Mouse (Mus musculus) bone marrow macrophage, adult 2 months (primary cell): ENCODE results near the gene Numb. TPM values are rescaled to one million over a fixed set of nuclear protein-coding genes. Genes with fewer than 3 reads are reported as not detected.

Experiments
- H3K27ac ChIP-seq: 2 replicates; pipeline ENCODE4 v1.5.1; 2012; ENCODE audit warnings: low read depth, low read length; ENCODE audit not compliant: insufficient read depth
- H3K4me1 ChIP-seq: 2 replicates; pipeline ENCODE4 v1.6.1; 2012; ENCODE audit warnings: low read length; ENCODE audit not compliant: control insufficient read depth, insufficient read depth
- H3K4me3 ChIP-seq: 2 replicates; pipeline ENCODE4 v1.5.1; 2012; ENCODE audit warnings: mild to moderate bottlenecking, low read length, moderate library complexity; ENCODE audit not compliant: insufficient read depth
- CTCF ChIP-seq: IDR thresholded peaks from 2 replicates; pipeline ENCODE4 v1.5.1; 2012; ENCODE audit warnings: low read depth, mild to moderate bottlenecking, low read length, moderate library complexity
- POLR2A ChIP-seq: IDR thresholded peaks from 2 replicates; pipeline ENCODE4 v1.6.1; 2012; ENCODE audit warnings: mild to moderate bottlenecking, low read depth, low read length, borderline replicate concordance
- polyA plus RNA-seq: library from polyadenylated mRNA; stranded (reverse); fragments of >200 nt; gene quantifications from 2 replicates; pipeline ENCODE4 v1.2.4, GENCODE M21; 2012; ENCODE audit not compliant: missing spikeins, insufficient read depth, insufficient read length

Numb gene
- polyA plus RNA-seq, 1 experiment: 42.4 TPM

DNA sequence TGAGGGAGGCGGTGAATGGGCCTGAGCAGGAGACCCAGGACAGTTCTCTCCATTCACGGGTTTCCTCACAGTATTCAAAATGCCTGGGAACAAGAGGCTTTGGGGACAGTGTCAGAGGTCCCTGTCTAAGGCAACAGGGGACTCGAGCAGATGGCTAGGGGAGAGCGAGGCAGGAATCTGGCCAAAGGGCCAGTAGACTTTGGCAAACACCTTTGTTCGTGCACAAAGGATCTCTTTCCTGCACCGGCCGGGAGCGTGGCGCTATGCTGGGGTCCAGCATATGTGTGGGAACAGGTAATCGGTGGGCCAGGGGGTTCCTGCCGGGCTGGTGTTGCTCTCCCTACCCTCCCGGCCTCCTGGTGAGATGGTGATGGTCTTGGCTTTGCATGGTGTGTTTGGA, 146.1 kb downstream of the Numb start:
- Histone ChIP-seq H3K27ac (no peak overlapping the region), H3K4me1 (peaks cover 6% of the 10 kb centered on the region), H3K4me3 (no peak overlapping the region)
- TF ChIP-seq POLR2A: no peak
- no peak for TF ChIP-seq CTCF

GRCm38 (mm10) chr12:83770418-83771256, 151.1 kb downstream of the Numb start:
- TF ChIP-seq POLR2A (no peak), CTCF (peak; percentile 92)
- Histone ChIP-seq H3K4me1 (0 out of 2 replicates have a peak, but pooled peaks cover 2% of the 10 kb centered on the region), H3K27ac (no peak overlapping the region), H3K4me3 (peak overlapping the region; percentile 3; the same call in 1 of the 2 replicates)

DNA sequence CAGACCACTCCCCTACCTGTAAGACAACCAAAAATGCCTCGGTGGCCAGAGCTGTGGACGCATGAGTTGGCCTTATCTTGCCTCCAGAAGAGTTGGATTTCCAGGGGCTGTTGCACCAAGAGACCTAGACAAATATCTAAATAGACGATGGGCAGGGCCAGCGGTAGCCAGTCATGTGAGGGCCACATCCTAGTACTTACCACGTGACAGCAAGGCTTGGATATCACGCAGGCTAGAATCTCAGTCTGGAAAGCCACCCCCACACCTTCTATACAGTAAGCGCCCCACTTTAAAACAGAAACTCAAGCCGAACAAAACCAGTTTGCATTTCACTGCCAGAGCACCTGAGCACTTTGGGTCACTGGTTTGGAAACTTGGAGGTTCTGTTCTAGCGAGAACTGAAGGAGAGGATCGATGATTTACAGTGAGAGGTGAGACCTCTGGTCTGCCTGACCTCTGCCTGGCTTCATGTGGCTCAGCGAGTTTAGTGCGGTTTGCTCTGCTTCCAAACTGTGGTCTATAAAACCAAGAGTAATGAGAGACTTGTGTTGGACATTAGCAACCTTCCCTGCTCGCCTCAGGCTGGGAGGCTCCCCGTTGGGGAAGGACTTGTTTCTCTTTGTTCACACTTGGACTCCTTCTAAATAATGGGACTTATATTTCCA, 153.4 kb downstream of the Numb start:
- no peak for TF ChIP-seq CTCF
- no peak for TF ChIP-seq POLR2A
- Histone ChIP-seq H3K4me3 (no peak overlapping the region), H3K27ac (no peak overlapping the region), H3K4me1 (0 out of 2 replicates have a peak, but pooled peaks cover 4% of the 10 kb centered on the region)

DNA sequence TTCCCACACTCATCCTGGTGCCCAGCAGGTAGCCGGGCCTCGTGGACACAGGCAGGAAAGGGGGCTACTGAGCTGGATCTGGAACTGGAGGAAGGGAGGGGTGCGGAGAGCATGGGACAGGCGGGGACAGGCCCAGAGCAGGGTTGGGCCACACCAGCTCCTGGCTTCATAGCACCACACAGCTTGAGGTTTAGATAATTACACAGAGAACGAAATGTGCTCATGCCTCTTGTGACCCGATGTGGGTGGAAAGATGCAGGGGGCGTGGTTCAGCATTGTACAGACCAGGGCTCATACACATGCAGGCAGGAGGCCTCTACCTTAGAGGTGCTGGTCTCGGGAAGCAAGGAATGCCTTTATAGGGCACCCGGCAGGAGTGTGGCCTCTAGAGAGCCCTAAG, 153.9 kb downstream of the Numb start:
- peaks cover 8% of the 10 kb centered on the region; the same call in 1 of the 2 replicates for H3K4me1 ChIP-seq
- no peak overlapping the region for H3K4me3 ChIP-seq
- H3K27ac ChIP-seq: no peak overlapping the region
- no peak for TF ChIP-seq POLR2A
- TF ChIP-seq CTCF: no peak

DNA sequence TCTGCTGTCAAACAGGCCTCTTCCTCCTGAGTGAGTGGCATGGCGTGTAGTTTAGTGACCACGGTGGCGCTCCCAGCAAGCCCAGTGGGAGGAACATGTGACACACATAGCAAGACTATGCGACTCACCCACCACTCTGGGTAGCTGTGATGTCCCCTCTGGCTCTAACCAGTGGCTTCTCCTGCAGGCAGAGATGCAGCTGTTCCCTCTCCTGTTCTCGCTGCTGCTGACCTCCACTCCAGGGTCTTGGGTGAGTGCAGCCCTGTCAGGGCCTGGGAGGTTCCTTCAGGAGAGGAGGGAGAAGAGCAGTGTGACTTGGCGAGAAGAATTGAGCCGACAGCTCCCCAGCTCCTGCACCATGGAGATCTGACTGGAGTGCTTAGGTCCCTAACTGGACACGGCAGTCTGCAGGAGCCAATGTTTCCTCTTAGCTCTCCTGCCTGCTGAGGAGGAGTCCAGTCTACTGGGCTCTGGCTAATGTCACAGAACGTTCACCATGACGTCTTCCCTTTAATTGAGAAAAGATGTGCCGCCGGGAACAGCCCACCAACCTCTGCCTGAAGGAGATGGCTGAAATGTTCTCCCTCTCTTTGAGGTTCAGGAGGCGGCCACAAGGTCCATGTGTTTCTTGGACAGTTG, 155.7 kb downstream of the Numb start:
- TF ChIP-seq CTCF: no peak
- TF ChIP-seq POLR2A: no peak
- Histone ChIP-seq H3K4me3 (no peak overlapping the region), H3K4me1 (peaks cover 9% of the 10 kb centered on the region; the same call in 1 of the 2 replicates), H3K27ac (no peak overlapping the region)

DNA sequence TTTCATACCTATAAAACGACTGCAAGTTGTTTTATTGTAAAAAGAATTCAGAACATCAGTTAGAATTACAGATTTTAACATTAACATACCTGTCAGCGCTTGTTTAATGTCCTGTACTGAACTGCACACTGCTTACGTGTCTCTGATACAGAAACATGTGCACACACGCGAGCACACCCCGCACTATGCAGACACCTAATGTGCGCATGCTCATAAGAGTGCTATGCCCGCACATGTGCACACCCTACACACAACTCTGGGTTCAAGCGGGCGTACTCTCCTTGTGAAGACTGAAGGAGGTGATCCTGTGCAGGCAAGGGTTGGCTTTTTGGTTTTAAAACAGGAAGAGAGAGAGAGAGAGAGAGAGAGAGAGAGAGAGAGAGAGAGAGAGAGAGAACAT, 157.2 kb downstream of the Numb start:
- H3K27ac ChIP-seq: no peak overlapping the region
- peaks cover 7% of the 10 kb centered on the region; the same call in 1 of the 2 replicates for H3K4me1 ChIP-seq
- H3K4me3 ChIP-seq: no peak overlapping the region
- TF ChIP-seq CTCF (no peak), POLR2A (no peak)

GRCm38 (mm10) chr12:83764044-83764365, 157.7 kb downstream of the Numb start:
- no peak overlapping the region for H3K27ac ChIP-seq
- peaks cover 7% of the 10 kb centered on the region; the same call in 1 of the 2 replicates for H3K4me1 ChIP-seq
- H3K4me3 ChIP-seq: peak overlapping the region; percentile 16; the same call in 1 of the 2 replicates
- TF ChIP-seq POLR2A: no peak
- TF ChIP-seq CTCF: no peak

DNA sequence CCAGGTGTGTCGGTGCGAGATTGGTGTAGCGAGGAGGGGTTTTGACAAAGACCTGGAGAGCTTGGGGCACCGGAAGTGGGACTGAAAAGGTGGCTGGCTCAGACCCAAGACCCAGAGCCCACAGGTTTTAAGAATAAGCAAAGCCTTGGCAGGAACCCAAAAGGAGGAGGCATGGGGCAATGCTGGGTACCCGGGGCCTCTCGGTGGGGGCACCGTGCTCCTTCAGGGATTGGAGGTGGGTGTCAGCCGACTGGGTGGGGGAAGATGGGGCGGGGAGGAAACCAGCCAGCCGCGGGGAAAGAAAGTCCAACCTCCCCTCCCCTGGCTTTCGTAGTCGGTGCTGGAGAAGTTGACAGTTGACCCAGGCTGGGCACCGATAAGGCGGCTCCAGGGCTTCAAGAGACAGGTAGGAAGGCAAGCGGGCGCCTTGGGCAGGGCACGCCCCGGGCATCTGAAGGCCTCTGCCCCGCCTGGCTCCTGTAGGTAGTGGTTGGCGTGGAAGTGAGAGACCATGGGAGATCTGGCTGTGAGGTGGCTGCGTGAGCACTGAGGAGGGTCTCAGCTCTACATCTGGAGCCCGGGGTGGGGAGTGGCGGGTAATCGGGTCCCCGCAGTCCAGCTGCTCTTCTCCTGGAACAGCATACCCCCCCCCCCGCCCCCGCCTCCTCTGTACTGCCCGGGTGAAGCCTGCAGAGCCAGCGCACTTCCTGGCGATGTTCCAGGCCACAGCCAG, 158.3 kb downstream of the Numb start, which contains the start of gene Papln:
Gene Papln, plus strand, starts transcription at position 324 of the 733 bp plus-strand sequence.
- H3K4me3 ChIP-seq: peak within 1 kb of the TSS; percentile 32
- TF ChIP-seq POLR2A (no peak), CTCF (no peak)
- peaks cover 7% of the 10 kb centered on the region; the same call in 1 of the 2 replicates for H3K4me1 ChIP-seq
- H3K27ac ChIP-seq: no peak within 1 kb of the TSS

DNA sequence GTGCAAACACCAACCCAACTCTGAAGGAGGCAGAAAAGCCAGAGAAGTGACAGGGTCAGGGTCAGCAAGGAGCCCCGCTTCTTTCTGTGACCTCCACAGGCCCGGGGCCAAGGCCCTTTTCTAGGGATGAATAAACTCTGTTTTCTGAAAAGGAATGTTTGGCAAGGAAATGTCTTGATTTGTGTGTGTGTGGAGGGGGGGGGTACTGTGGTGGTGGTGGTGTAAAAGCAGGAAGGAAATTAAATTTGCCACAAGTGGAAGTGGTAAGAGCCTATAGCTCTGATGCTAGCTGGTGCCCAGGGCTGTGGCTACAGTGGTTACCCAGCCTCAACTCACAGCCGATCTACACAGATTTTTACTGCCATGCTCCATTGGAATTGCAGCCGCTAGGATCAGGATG, 159.0 kb downstream of the Numb start:
- Histone ChIP-seq H3K4me1 (peaks cover 7% of the 10 kb centered on the region; the same call in 1 of the 2 replicates), H3K4me3 (no peak overlapping the region), H3K27ac (no peak overlapping the region)
- TF ChIP-seq CTCF: no peak
- TF ChIP-seq POLR2A: no peak
